Mouse (Mus musculus) 3T3-L1 (cell line): ENCODE measurements around the gene Dctn5.

Experiments
- DNase-seq: peaks from one replicate; pipeline ENCODE4 v3.0.0-alpha.2; 2015; ENCODE audit warnings: low read depth, low spot score

Gene Dctn5

GRCm38 (mm10) chr7:122132497-122133337 lies at the start of gene Dctn5, which contains the start of gene Palb2:
TSS of gene Dctn5 (plus strand) at chr7:122133041.
TSS of gene Palb2 (minus strand) at chr7:122132985.
- DNase-seq, result peak; percentile 95

GRCm38 (mm10) chr7:122087195-122087982 lies 45.5 kb upstream of the Dctn5 start:
- DNase-seq, result no peak

- DNase-seq, result peak; percentile 37
These were observed 38.1 kb upstream of the Dctn5 start for GRCm38 (mm10) chr7:122094564-122095330.

- DNase-seq, result no peak
These were observed 34.8 kb upstream of the Dctn5 start for GRCm38 (mm10) chr7:122098009-122098408.

GRCm38 (mm10) chr7:122099222-122099621 lies 33.6 kb upstream of the Dctn5 start:
- DNase-seq, result peak; percentile 71

- peak; percentile 20 for DNase-seq
These were observed 31.7 kb upstream of the Dctn5 start for GRCm38 (mm10) chr7:122101014-122101746.

GRCm38 (mm10) chr7:122101747-122102244 lies 31.0 kb upstream of the Dctn5 start, which contains the start of gene Ndufab1:
TSS of gene Ndufab1 (minus strand) at chr7:122101886.
- DNase-seq, result peak; percentile 81

GRCm38 (mm10) chr7:122108206-122108605 lies 24.6 kb upstream of the Dctn5 start:
- no peak for DNase-seq

- DNase-seq, result no peak
These were observed 9.3 kb upstream of the Dctn5 start for GRCm38 (mm10) chr7:122123518-122123917.

GRCm38 (mm10) chr7:122125636-122126035 lies 7.2 kb upstream of the Dctn5 start:
- no peak for DNase-seq

- DNase-seq, result no peak
These were observed 5.9 kb upstream of the Dctn5 start for GRCm38 (mm10) chr7:122126946-122127345.

- DNase-seq, result no peak
These were observed 1.0 kb upstream of the Dctn5 start for GRCm38 (mm10) chr7:122131834-122132233.

- no peak for DNase-seq
These were observed 441 bp downstream of the Dctn5 start for GRCm38 (mm10) chr7:122133338-122133625.

- DNase-seq, result peak; percentile 49
These were observed 2.2 kb downstream of the Dctn5 start for GRCm38 (mm10) chr7:122135070-122135469.

GRCm38 (mm10) chr7:122137071-122137470 lies 4.2 kb downstream of the Dctn5 start:
- DNase-seq, result no peak

GRCm38 (mm10) chr7:122138190-122138589 lies 5.3 kb downstream of the Dctn5 start:
- DNase-seq, result no peak

- no peak for DNase-seq
These were observed 8.2 kb downstream of the Dctn5 start for GRCm38 (mm10) chr7:122140991-122141390.

- no peak for DNase-seq
These were observed 19.6 kb downstream of the Dctn5 start for GRCm38 (mm10) chr7:122152473-122152872.

- no peak for DNase-seq
These were observed 25.6 kb downstream of the Dctn5 start for GRCm38 (mm10) chr7:122158488-122158887.

- DNase-seq, result peak; percentile 87
These were observed 26.4 kb downstream of the Dctn5 start, which contains the start of gene Plk1 for GRCm38 (mm10) chr7:122158915-122159902. TSS of gene Plk1 (plus strand) at chr7:122159439.
